Mouse (Mus musculus) CH12.LX (cell line): Measurements from ENCODE around the gene Gm44502.

Source experiments
- BHLHE40 ChIP-seq: IDR thresholded peaks from 2 replicates; pipeline ENCODE4 v1.6.1; 2011; ENCODE audit warnings: mild to moderate bottlenecking, low read depth, low read length, improper control_type of control experiment
- CHD1 ChIP-seq: IDR thresholded peaks from 2 replicates; pipeline ENCODE4 v1.6.1; 2012; ENCODE audit warnings: low read depth, low read length, improper control_type of control experiment, inconsistent platforms
- CTCF ChIP-seq, 2 experiments: IDR thresholded peaks in 1 of 2; conservative IDR thresholded peaks in 1 of 2; 2 replicates each; pipeline ENCODE4 v1.5.1; 2011 to 2012; ENCODE audit warnings: low read depth in 2 of 2, low read length in 2 of 2, improper control_type of control experiment in 1 of 2, inconsistent platforms in 1 of 2, mild to moderate bottlenecking in 1 of 2, moderate library complexity in 1 of 2
- E2F4 ChIP-seq: IDR thresholded peaks from 2 replicates; pipeline ENCODE4 v1.6.1; 2011; ENCODE audit warnings: low read depth, low read length, improper control_type of control experiment; ENCODE audit not compliant: insufficient replicate concordance
- ETS1 ChIP-seq: conservative IDR thresholded peaks from 2 replicates; pipeline ENCODE4 v1.6.1; 2012; ENCODE audit warnings: low read depth, mild to moderate bottlenecking, inconsistent platforms, low read length, improper control_type of control experiment, moderate library complexity
- MAX ChIP-seq: IDR thresholded peaks from 2 replicates; pipeline ENCODE4 v1.6.1; 2011; ENCODE audit warnings: low read length, improper control_type of control experiment
- PAX5 ChIP-seq: IDR thresholded peaks from 2 replicates; pipeline ENCODE4 v1.6.1; 2012; ENCODE audit warnings: low read length, inconsistent platforms, mixed read lengths
- RAD21 ChIP-seq: IDR thresholded peaks from 2 replicates; pipeline ENCODE4 v1.6.1; 2011; ENCODE audit warnings: low read depth, mild to moderate bottlenecking, low read length, improper control_type of control experiment, moderate library complexity
- SMC3 ChIP-seq: IDR thresholded peaks from 2 replicates; pipeline ENCODE4 v1.6.1; 2011; ENCODE audit warnings: low read depth, low read length, improper control_type of control experiment
- TBP ChIP-seq: conservative IDR thresholded peaks from 2 replicates; pipeline ENCODE4 v1.6.1; 2011; ENCODE audit warnings: low read depth, low read length, improper control_type of control experiment
- ZC3H11A ChIP-seq: IDR thresholded peaks from 2 replicates; pipeline ENCODE4 v1.6.1; 2012; ENCODE audit warnings: low read depth, mild to moderate bottlenecking, inconsistent platforms, low read length, improper control_type of control experiment

GRCm38 (mm10) chr15:89431271-89431670, 1.8 kb upstream of the Gm44502 start:
- TF ChIP-seq PAX5 (no peak), CHD1 (no peak), RAD21 (no peak), BHLHE40 (no peak), CTCF (conservative IDR thresholded peaks at IDR 0.05 in 1 of 2, IDR thresholded peaks at IDR 0.05 in 1 of 2; ENCODE audit: low read depth in 2 of 2, low read length in 2 of 2) (no peak), TBP (no peak), SMC3 (no peak), ETS1 (no peak), ZC3H11A (no peak), MAX (no peak), E2F4 (no peak)
